Mouse (Mus musculus): ENCODE data around the gene Gm15446.
"Not testable (repeated sequence)": the region's sequence is repeated elsewhere in the genome, so short reads cannot be mapped to it uniquely, and the experiment has no call there.

Gm15446 gene

DNA sequence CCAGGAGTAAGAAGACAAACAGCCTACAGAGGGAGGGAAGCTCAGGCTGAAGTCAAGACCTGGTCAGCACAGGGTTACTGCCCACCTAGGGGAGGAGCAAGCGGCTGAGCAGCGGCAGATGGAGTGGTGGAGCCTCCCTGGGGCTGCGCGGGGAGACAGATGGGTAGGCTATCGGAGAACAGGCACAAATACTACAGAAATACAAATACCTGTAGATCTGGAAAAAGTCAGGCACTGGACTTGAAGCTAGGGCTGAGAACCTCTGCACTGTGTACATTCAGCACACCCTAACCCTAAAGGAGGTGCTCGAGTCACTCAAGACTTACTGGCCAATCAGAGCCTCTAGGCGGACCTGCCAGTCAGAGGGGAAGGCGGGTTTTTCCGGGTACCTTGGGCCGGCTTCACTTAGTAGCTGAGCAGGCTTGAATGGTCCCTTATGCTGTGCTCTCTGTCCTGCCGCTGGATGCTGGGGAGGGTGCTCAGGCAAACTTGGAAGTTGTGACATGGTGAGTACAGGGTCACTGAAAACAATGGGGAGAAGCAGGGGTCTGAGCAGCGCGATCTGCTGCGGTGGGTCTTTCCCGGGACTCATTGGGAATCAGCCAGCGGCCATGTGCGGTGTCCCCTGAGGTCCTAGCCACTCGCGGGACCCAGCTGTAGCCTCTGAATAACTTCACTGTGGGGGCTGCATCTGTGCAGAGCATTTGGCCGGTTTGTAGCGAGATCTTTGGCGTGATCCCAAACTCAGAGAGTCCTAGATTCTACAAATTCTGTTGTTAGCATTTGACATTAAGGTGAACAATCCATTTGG lies at the start of gene Gm15446:
Gene Gm15446, plus strand, starts transcription at position 140 of the 811 bp plus-strand sequence.
- peak; percentile 84 to 92 for DNase-seq (ENCODE audit: low spot score in 2 of 2)

DNA sequence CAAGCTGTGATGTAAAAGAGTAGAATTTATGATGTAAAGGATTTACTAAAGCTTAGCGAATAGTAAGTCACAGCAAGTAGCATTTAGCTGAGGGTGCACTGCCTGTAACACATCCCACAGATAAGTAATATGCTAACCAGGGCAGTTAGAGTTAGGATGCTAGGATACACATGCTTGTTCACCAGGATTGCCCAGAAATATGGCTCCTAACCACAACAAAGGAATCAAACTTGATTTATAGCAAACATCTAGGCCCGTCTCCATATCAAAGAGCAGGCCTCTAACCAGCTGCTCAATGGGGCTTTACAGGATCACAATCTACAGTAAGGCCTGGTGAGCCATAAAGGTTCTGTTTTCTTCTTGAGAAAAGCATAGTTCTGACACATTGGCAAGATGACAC lies 929 bp downstream of the Gm15446 start:
- not testable (repeated sequence) for DNase-seq (ENCODE audit: low spot score in 2 of 2)

- DNase-seq (ENCODE audit: low spot score in 2 of 2), result no peak
These were observed 1.7 kb downstream of the Gm15446 start for GRCm38 (mm10) chr5:109924936-109925335.

- DNase-seq (ENCODE audit: low spot score in 2 of 2), result no peak
These were observed 27.1 kb downstream of the Gm15446 start for GRCm38 (mm10) chr5:109950281-109950680.

DNA sequence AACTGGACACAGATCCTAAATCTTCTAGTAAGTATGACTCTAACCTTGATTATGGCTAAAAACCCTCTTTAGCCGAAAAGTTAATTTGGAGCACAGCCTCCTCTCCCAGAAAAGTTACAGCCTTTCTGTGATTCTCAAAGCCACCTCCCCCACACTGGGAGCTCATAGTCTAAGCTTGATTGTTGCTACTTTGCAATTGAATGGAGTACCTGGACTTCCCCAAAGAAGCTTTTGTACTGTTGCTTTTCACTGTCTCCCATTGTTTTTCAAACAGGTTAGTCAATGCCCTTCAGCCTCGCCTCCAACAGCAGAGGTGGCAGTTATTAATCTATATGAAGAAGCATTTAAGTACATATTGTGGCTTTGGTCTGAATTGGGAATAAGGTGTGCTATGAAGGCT lies 57.5 kb downstream of the Gm15446 start:
- not testable (repeated sequence) for DNase-seq (ENCODE audit: low spot score in 2 of 2)

Data from right cerebral cortex, postnatal 36 days (tissue).